Mouse (Mus musculus): ENCODE data around the gene Trim10. TPM values are rescaled to one million over a fixed set of nuclear protein-coding genes. Genes with fewer than 3 reads are reported as not detected.

Gene Trim10
- polyA plus RNA-seq, 1 experiment from 2014 or later, result 7.4 TPM

GRCm38 (mm10) chr17:36893387-36893786, 24.0 kb downstream of the Trim10 start:
- H3K27me3 ChIP-seq (ENCODE audit: control insufficient read depth, insufficient read depth, low read length), result no peaks in the 10 kb centered on the region
- H3K9ac ChIP-seq (ENCODE audit: low read length), result no peak overlapping the region
- ATAC-seq (replicated peaks; ENCODE audit: low FRiP score), result no peak
- H3K36me3 ChIP-seq (ENCODE audit: control insufficient read depth, insufficient read depth, low read length), result no peaks in the 10 kb centered on the region
- no peak overlapping the region for H3K4me3 ChIP-seq (ENCODE audit: low read depth, low read length)
- WGBS, result 82% methylated on average over 5 of the region's 5 CpGs
- H3K4me1 ChIP-seq (replicated peaks; ENCODE audit: control insufficient read depth, insufficient read depth, low read length), result no peaks in the 10 kb centered on the region
- no peak for DNase-seq (ENCODE audit: low spot score)
- H3K4me2 ChIP-seq (ENCODE audit: low read depth, low read length, severe bottlenecking), result no peak overlapping the region
- no peaks in the 10 kb centered on the region for H3K9me3 ChIP-seq (ENCODE audit: control insufficient read depth, low read length)
- no peak overlapping the region for H3K27ac ChIP-seq (ENCODE audit: low read depth, low read length)

DNA sequence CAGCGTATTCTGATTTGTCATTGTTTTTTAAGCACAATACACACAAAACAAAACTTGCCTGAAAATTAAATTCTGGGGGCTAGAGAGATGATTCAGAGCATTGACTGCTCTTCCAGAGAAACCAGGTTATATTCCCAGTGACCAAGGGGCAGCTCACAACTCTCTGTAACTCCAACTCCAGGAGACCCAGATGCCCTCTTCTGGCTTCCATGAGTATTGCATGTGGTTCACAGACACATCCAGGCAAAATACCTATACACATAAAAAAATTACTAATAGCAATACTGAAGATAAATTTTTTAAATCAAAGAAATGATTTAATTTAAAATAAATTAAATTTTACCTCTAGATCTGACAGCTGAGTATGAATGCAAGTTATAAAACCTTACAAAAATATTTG, 27.2 kb downstream of the Trim10 start:
- H3K4me3 ChIP-seq (ENCODE audit: low read depth, low read length), result no peak overlapping the region
- no peak overlapping the region for H3K9ac ChIP-seq (ENCODE audit: low read length)
- ATAC-seq (replicated peaks; ENCODE audit: low FRiP score), result no peak
- H3K27me3 ChIP-seq (ENCODE audit: control insufficient read depth, insufficient read depth, low read length), result no peaks in the 10 kb centered on the region
- WGBS, result 88% methylated on average over 1 of the region's 1 CpGs
- H3K27ac ChIP-seq (ENCODE audit: low read depth, low read length), result no peak overlapping the region
- H3K36me3 ChIP-seq (ENCODE audit: control insufficient read depth, insufficient read depth, low read length), result no peaks in the 10 kb centered on the region
- H3K4me1 ChIP-seq (replicated peaks; ENCODE audit: control insufficient read depth, insufficient read depth, low read length), result no peaks in the 10 kb centered on the region
- DNase-seq (ENCODE audit: low spot score), result peak; percentile 60
- H3K9me3 ChIP-seq (ENCODE audit: control insufficient read depth, low read length), result no peaks in the 10 kb centered on the region
- H3K4me2 ChIP-seq (ENCODE audit: low read depth, low read length, severe bottlenecking), result no peak overlapping the region

- Histone ChIP-seq H3K9me3 (ENCODE audit: control insufficient read depth, low read length) (no peaks in the 10 kb centered on the region), H3K9ac (ENCODE audit: low read length) (no peak overlapping the region)
- ATAC-seq (replicated peaks; ENCODE audit: low FRiP score), result no peak
These were observed 27.7 kb downstream of the Trim10 start for GRCm38 (mm10) chr17:36897065-36897464.

DNA sequence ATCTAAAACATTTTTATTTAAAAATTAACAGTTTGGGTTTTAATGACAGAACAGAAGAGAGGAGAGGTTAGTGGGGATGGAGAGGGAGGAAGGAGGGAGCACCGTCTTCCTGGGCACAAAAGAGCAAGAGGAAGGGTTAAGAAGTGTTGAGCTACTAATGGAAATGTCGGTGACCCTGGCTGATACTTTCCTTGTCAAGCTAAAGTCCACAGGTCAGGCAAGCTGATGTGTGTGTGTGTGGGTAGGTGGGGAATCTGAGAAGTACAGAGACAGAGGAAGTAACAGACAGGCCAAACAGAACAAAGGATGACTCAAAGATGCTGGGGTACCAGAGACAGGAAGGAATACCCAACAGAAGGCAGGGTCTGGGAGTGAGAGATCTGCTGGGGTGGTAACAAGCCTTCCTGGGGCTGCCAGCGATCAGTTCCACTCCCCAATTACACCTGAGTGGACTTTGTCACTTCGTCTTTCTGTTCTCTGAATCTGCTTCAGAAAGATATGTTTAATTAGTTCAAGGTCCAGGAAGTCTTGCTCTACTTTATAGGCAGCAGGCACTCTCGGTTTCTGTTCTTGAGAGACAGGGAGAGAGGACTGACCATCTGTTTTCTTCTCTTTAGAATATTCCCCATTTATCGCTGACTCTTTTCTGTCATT, 28.3 kb downstream of the Trim10 start, which contains the start of gene Trim31:
TSS of gene Trim31 (plus strand) at position 567 of the 654 bp plus-strand sequence.
- no peak for ATAC-seq (replicated peaks; ENCODE audit: low FRiP score)
- Histone ChIP-seq H3K4me2 (ENCODE audit: low read depth, low read length, severe bottlenecking) (no peak within 1 kb of the TSS), H3K4me1 (replicated peaks; ENCODE audit: control insufficient read depth, insufficient read depth, low read length) (no peaks in the 10 kb centered on the region), H3K27ac (ENCODE audit: low read depth, low read length) (no peak within 1 kb of the TSS), H3K36me3 (ENCODE audit: control insufficient read depth, insufficient read depth, low read length) (no peaks in the 10 kb centered on the region), H3K27me3 (ENCODE audit: control insufficient read depth, insufficient read depth, low read length) (no peaks in the 10 kb centered on the region), H3K9me3 (ENCODE audit: control insufficient read depth, low read length) (no peaks in the 10 kb centered on the region), H3K4me3 (ENCODE audit: low read depth, low read length) (no peak within 1 kb of the TSS), H3K9ac (ENCODE audit: low read length) (no peak within 1 kb of the TSS)
- DNase-seq (ENCODE audit: low spot score), result no peak
- WGBS, result 72% methylated on average over 6 of the region's 6 CpGs

More at GRCm38 (mm10) chr17:36897065-36897464, 27.7 kb downstream of the Trim10 start:
- H3K36me3 ChIP-seq (ENCODE audit: control insufficient read depth, insufficient read depth, low read length), result no peaks in the 10 kb centered on the region
- H3K4me3 ChIP-seq (ENCODE audit: low read depth, low read length), result no peak overlapping the region
- H3K27me3 ChIP-seq (ENCODE audit: control insufficient read depth, insufficient read depth, low read length), result no peaks in the 10 kb centered on the region
- H3K27ac ChIP-seq (ENCODE audit: low read depth, low read length), result no peak overlapping the region
- H3K4me2 ChIP-seq (ENCODE audit: low read depth, low read length, severe bottlenecking), result no peak overlapping the region
- no peak for DNase-seq (ENCODE audit: low spot score)
- no peaks in the 10 kb centered on the region for H3K4me1 ChIP-seq (replicated peaks; ENCODE audit: control insufficient read depth, insufficient read depth, low read length)

DNA sequence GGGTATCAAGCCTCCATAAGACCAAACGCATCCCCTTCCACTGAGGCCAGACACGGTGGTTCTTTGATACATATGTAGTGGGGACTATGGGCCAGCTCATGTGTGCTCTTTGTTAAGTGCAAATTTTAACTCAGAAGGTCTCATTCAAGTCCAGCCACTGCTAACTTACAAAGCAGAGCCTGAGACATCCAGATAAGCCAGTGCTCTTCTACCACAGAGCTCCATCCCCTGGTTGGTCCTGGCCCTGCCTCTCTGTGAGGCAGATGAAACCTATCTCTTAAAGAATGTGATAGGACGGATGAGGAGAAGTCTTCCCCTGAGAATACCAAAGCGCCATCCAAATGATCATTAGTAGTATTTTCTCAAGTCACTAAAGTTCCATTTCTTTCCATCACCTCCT, 30.0 kb downstream of the Trim10 start:
- H3K27me3 ChIP-seq (ENCODE audit: control insufficient read depth, insufficient read depth, low read length), result no peaks in the 10 kb centered on the region
- no peak for DNase-seq (ENCODE audit: low spot score)
- H3K27ac ChIP-seq (ENCODE audit: low read depth, low read length), result no peak overlapping the region
- WGBS, result 80% methylated on average over 4 of the region's 4 CpGs
- H3K9me3 ChIP-seq (ENCODE audit: control insufficient read depth, low read length), result no peaks in the 10 kb centered on the region
- H3K4me2 ChIP-seq (ENCODE audit: low read depth, low read length, severe bottlenecking), result no peak overlapping the region
- H3K36me3 ChIP-seq (ENCODE audit: control insufficient read depth, insufficient read depth, low read length), result no peaks in the 10 kb centered on the region
- H3K4me1 ChIP-seq (replicated peaks; ENCODE audit: control insufficient read depth, insufficient read depth, low read length), result no peaks in the 10 kb centered on the region
- no peak overlapping the region for H3K4me3 ChIP-seq (ENCODE audit: low read depth, low read length)
- no peak for ATAC-seq (replicated peaks; ENCODE audit: low FRiP score)
- no peak overlapping the region for H3K9ac ChIP-seq (ENCODE audit: low read length)

DNA sequence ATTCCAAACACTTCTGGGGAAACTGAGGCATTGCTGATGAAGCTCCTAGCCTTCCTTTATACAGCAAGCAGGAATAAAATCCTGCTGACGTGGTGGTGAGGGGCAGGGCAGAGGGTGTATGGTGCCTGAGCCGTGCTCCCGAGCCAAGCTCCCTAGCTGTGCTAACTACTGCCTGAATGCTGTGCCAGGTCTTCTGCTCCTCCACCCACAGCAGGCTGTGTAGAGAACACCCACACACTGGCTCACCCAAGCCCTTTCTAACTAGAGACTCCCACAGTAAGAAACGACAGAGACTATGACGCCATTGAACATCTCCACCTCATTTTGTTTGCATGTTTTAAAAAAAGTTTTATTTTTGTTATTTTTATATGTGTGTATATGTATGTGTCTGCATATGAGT, 30.6 kb downstream of the Trim10 start:
- Histone ChIP-seq H3K4me2 (ENCODE audit: low read depth, low read length, severe bottlenecking) (no peak overlapping the region), H3K36me3 (ENCODE audit: control insufficient read depth, insufficient read depth, low read length) (no peaks in the 10 kb centered on the region), H3K4me1 (replicated peaks; ENCODE audit: control insufficient read depth, insufficient read depth, low read length) (no peaks in the 10 kb centered on the region), H3K27me3 (ENCODE audit: control insufficient read depth, insufficient read depth, low read length) (no peaks in the 10 kb centered on the region), H3K27ac (ENCODE audit: low read depth, low read length) (no peak overlapping the region), H3K4me3 (ENCODE audit: low read depth, low read length) (no peak overlapping the region), H3K9ac (ENCODE audit: low read length) (no peak overlapping the region), H3K9me3 (ENCODE audit: control insufficient read depth, low read length) (no peaks in the 10 kb centered on the region)
- DNase-seq (ENCODE audit: low spot score), result no peak
- ATAC-seq (replicated peaks; ENCODE audit: low FRiP score), result no peak
- 86% methylated on average over 5 of the region's 5 CpGs for WGBS

DNA sequence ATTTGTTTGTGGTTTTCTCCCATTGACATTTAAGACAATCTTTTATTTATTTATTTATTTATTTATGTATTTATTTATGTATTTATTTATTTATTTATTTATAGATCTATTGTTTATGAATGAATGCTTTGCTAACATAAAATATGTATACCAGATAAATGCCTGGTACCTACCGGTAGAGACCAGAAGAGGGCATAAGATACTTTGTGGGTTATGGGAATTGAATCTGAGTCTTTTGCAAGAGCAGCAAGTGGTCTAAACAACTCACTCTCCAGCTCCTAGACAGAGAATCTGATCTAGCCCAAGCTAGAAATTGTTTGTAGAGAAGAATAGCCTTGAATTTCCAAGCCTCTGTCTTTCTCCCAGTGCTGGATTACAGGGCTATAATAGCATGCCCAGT, 31.3 kb downstream of the Trim10 start:
- DNase-seq (ENCODE audit: low spot score), result no peak
- WGBS, result 40% methylated on average over 1 of the region's 1 CpGs

GRCm38 (mm10) chr17:36903651-36904050, 34.3 kb downstream of the Trim10 start:
- Histone ChIP-seq H3K4me2 (ENCODE audit: low read depth, low read length, severe bottlenecking) (no peak overlapping the region), H3K27ac (ENCODE audit: low read depth, low read length) (no peak overlapping the region), H3K9me3 (ENCODE audit: control insufficient read depth, low read length) (no peaks in the 10 kb centered on the region), H3K4me1 (replicated peaks; ENCODE audit: control insufficient read depth, insufficient read depth, low read length) (no peaks in the 10 kb centered on the region), H3K36me3 (ENCODE audit: control insufficient read depth, insufficient read depth, low read length) (no peaks in the 10 kb centered on the region), H3K4me3 (ENCODE audit: low read depth, low read length) (no peak overlapping the region), H3K27me3 (ENCODE audit: control insufficient read depth, insufficient read depth, low read length) (no peaks in the 10 kb centered on the region), H3K9ac (ENCODE audit: low read length) (no peak overlapping the region)
- no peak for ATAC-seq (replicated peaks; ENCODE audit: low FRiP score)
- no peak for DNase-seq (ENCODE audit: low spot score)
- 77% methylated on average over 3 of the region's 3 CpGs for whole genome bisulfite sequencing

More for the DNA sequence above, 31.3 kb downstream of the Trim10 start:
- H3K36me3 ChIP-seq (ENCODE audit: control insufficient read depth, insufficient read depth, low read length), result no peaks in the 10 kb centered on the region
- ATAC-seq (replicated peaks; ENCODE audit: low FRiP score), result no peak
- H3K27me3 ChIP-seq (ENCODE audit: control insufficient read depth, insufficient read depth, low read length), result no peaks in the 10 kb centered on the region
- no peak overlapping the region for H3K4me2 ChIP-seq (ENCODE audit: low read depth, low read length, severe bottlenecking)
- no peaks in the 10 kb centered on the region for H3K9me3 ChIP-seq (ENCODE audit: control insufficient read depth, low read length)
- H3K9ac ChIP-seq (ENCODE audit: low read length), result no peak overlapping the region
- H3K4me1 ChIP-seq (replicated peaks; ENCODE audit: control insufficient read depth, insufficient read depth, low read length), result no peaks in the 10 kb centered on the region
- no peak overlapping the region for H3K27ac ChIP-seq (ENCODE audit: low read depth, low read length)
- H3K4me3 ChIP-seq (ENCODE audit: low read depth, low read length), result no peak overlapping the region

- DNase-seq (ENCODE audit: low spot score) (no peak), ATAC-seq (replicated peaks; ENCODE audit: low FRiP score) (no peak)
- Histone ChIP-seq H3K27ac (ENCODE audit: low read depth, low read length) (no peak overlapping the region), H3K4me1 (replicated peaks; ENCODE audit: control insufficient read depth, insufficient read depth, low read length) (no peaks in the 10 kb centered on the region), H3K9ac (ENCODE audit: low read length) (no peak overlapping the region), H3K4me3 (ENCODE audit: low read depth, low read length) (no peak overlapping the region), H3K9me3 (ENCODE audit: control insufficient read depth, low read length) (no peaks in the 10 kb centered on the region), H3K36me3 (ENCODE audit: control insufficient read depth, insufficient read depth, low read length) (no peaks in the 10 kb centered on the region), H3K4me2 (ENCODE audit: low read depth, low read length, severe bottlenecking) (no peak overlapping the region), H3K27me3 (ENCODE audit: control insufficient read depth, insufficient read depth, low read length) (no peaks in the 10 kb centered on the region)
- WGBS, result 39% methylated on average over 1 of the region's 1 CpGs
These were observed 38.9 kb downstream of the Trim10 start for GRCm38 (mm10) chr17:36908235-36908634.
